In genomic region chr8:64740547-64741211, GRCm38 (mm10) we compare ENCODE assay signal across 29 mouse cellular contexts. TPM values are rescaled to one million over a fixed set of nuclear protein-coding genes. Genes with fewer than 3 reads are reported as not detected.
DNase-seq lines count a peak whose midpoint lies in the region; ATAC-seq lines count a peak whose summit lies in the region.
"Had no signal": no experiment of that assay in that cellular context is flagged by ENCODE, and none has a peak within 500 bp of the region (broad histone marks: within the 10 kb centered on the region; RNA-seq: fewer than 3 reads in every experiment).

No protein-coding gene starts in this region.

- H3K4me2 ChIP-seq in heart, embryonic 16.5 days (ENCODE audit: low read depth, low read length) = peak overlapping the region; percentile 15; the same call in 1 of the 2 replicates
- H3K4me2 ChIP-seq in liver, embryonic 13.5 days = peak overlapping the region; percentile 46
- H3K4me2 ChIP-seq: hindbrain, embryonic 14.5 days; midbrain, embryonic 13.5 days; neural tube, embryonic 13.5 days had no signal

- peak overlapping the region; percentile 38 for H3K4me3 ChIP-seq in erythroblast, embryonic 14.5 days (replicated peaks)
- no peak overlapping the region for H3K4me3 ChIP-seq in heart, embryonic 16.5 days (ENCODE audit: low read length)
- no peak overlapping the region for H3K4me3 ChIP-seq in heart, embryonic 10.5 days
- no peak overlapping the region for H3K4me3 ChIP-seq in liver, embryonic 13.5 days (replicated peaks)
- H3K4me3 ChIP-seq: megakaryocyte, embryonic 14.5 days; midbrain, embryonic 13.5 days; neural tube, embryonic 13.5 days had no signal

- no peaks in the 10 kb centered on the region; the same call in 1 of the 2 replicates for H3K36me3 ChIP-seq in erythroblast, embryonic 14.5 days (ENCODE audit: control insufficient read depth)
- no peaks in the 10 kb centered on the region for H3K36me3 ChIP-seq in heart, embryonic 16.5 days (ENCODE audit: control insufficient read depth, insufficient read depth)
- no peaks in the 10 kb centered on the region for H3K36me3 ChIP-seq in heart, embryonic 10.5 days
- no peaks in the 10 kb centered on the region for H3K36me3 ChIP-seq in liver, embryonic 13.5 days

- no peak for DNase-seq in heart, embryonic 10.5 days (ENCODE audit: low spot score)
- DNase-seq in liver, embryonic 13.5 days = peak; percentile 6
- DNase-seq in cerebellum, adult 18-20 months = no peak
- DNase-seq: adrenal gland, postnatal 10 days; cerebellum, adult 11-12 months; cerebellum, postnatal 10 days; gastrocnemius, postnatal 14 days; heart, adult 18-20 months; kidney, adult 9 months; kidney, postnatal 14 days; layer of hippocampus, adult 9-11 months; lung, postnatal 36 days; right cerebral cortex, postnatal 4 days; thymus, adult 2 months; thymus, postnatal 36 days had no signal

- no peak overlapping the region for H3K9ac ChIP-seq in heart, embryonic 16.5 days (ENCODE audit: low read length)
- peak overlapping the region; percentile 52 for H3K9ac ChIP-seq in liver, embryonic 13.5 days
- H3K9ac ChIP-seq: hindbrain, embryonic 14.5 days; midbrain, embryonic 13.5 days; neural tube, embryonic 13.5 days had no signal

- no peak for ATAC-seq in erythroblast, adult 5-6 weeks (replicated peaks; ENCODE audit: low FRiP score, poor library complexity, severe bottlenecking)
- ATAC-seq in heart, embryonic 16.5 days (replicated peaks; ENCODE audit: extremely low read depth, insufficient read depth, low FRiP score) = no peak
- peak; percentile 75 for ATAC-seq in liver, embryonic 13.5 days (ENCODE audit: low read depth)
- peak; percentile 77 for ATAC-seq in megakaryocyte-erythroid progenitor cell, adult 5-6 weeks (replicated peaks; ENCODE audit: low FRiP score, low TSS enrichment, poor library complexity, severe bottlenecking)
- no peak for ATAC-seq in granulocyte monocyte progenitor cell, adult 5-6 weeks (replicated peaks; ENCODE audit: poor library complexity, severe bottlenecking)
- ATAC-seq: forebrain, embryonic 16.5 days; intestine, postnatal 0 days; midbrain, embryonic 13.5 days had no signal

- no peaks in the 10 kb centered on the region for H3K27me3 ChIP-seq in erythroblast, embryonic 14.5 days (ENCODE audit: control insufficient read depth)
- no peaks in the 10 kb centered on the region for H3K27me3 ChIP-seq in heart, embryonic 16.5 days (ENCODE audit: control insufficient read depth, insufficient read depth, low read length)
- H3K27me3 ChIP-seq in heart, embryonic 10.5 days (ENCODE audit: insufficient read depth, poor library complexity, severe bottlenecking) = no peaks in the 10 kb centered on the region
- no peaks in the 10 kb centered on the region for H3K27me3 ChIP-seq in liver, embryonic 13.5 days
- H3K27me3 ChIP-seq: CH12.LX; megakaryocyte, embryonic 14.5 days; midbrain, embryonic 13.5 days; neural tube, embryonic 13.5 days had no signal

- WGBS in heart, embryonic 16.5 days = 57% methylated on average over 13 of the region's 13 CpGs
- WGBS in heart, embryonic 10.5 days = 74% methylated on average over 13 of the region's 13 CpGs
- WGBS in liver, embryonic 13.5 days (ENCODE audit: insufficient replicate concordance) = 39% methylated on average over 13 of the region's 13 CpGs

- H3K4me1 ChIP-seq in erythroblast, embryonic 14.5 days (ENCODE audit: control insufficient read depth) = peaks cover 14% of the 10 kb centered on the region
- H3K4me1 ChIP-seq in heart, embryonic 16.5 days (ENCODE audit: control insufficient read depth, insufficient read depth, low read length) = 0 out of 2 replicates have a peak, but pooled peaks cover 6% of the 10 kb centered on the region
- H3K4me1 ChIP-seq in heart, embryonic 10.5 days = no peaks in the 10 kb centered on the region
- H3K4me1 ChIP-seq in liver, embryonic 13.5 days (replicated peaks) = peaks cover 11% of the 10 kb centered on the region
- H3K4me1 ChIP-seq: midbrain, embryonic 13.5 days; neural tube, embryonic 13.5 days had no signal

- H3K27ac ChIP-seq in heart, embryonic 16.5 days (ENCODE audit: low read length) = no peak overlapping the region
- no peak overlapping the region for H3K27ac ChIP-seq in heart, embryonic 10.5 days
- H3K27ac ChIP-seq in liver, embryonic 13.5 days = peak overlapping the region; percentile 78
- H3K27ac ChIP-seq: hindbrain, embryonic 14.5 days; midbrain, embryonic 13.5 days; neural tube, embryonic 13.5 days; stomach, postnatal 0 days had no signal

- no peaks in the 10 kb centered on the region for H3K9me3 ChIP-seq in erythroblast, embryonic 14.5 days (ENCODE audit: control insufficient read depth, low read length)
- H3K9me3 ChIP-seq in heart, embryonic 16.5 days (replicated peaks; ENCODE audit: control insufficient read depth, low read length) = no peaks in the 10 kb centered on the region
- no peaks in the 10 kb centered on the region for H3K9me3 ChIP-seq in heart, embryonic 10.5 days
- no peaks in the 10 kb centered on the region for H3K9me3 ChIP-seq in liver, embryonic 13.5 days (replicated peaks)
- H3K9me3 ChIP-seq: megakaryocyte, embryonic 14.5 days; midbrain, embryonic 13.5 days; neural tube, embryonic 13.5 days had no signal

RNA-seq across cellular contexts. Expression of gene Msmo1, which starts 7.1 kb away (rescaled TPM):
- 0.06 and 0.11 TPM in 2 replicates for polyA plus RNA-seq in erythroblast, embryonic 14.5 days (2012)
- total RNA-seq in erythroblast, adult 5-6 weeks (2015; ENCODE audit: low replicate concordance) = 15.8 and 21.9 TPM in 2 replicates
- 12.1 and 18.7 TPM in 2 replicates for total RNA-seq in erythroblast, adult 5-6 weeks (2017; ENCODE audit: low replicate concordance)
- polyA plus RNA-seq in heart, embryonic 16.5 days (2015; fragmentation: Nextera tagmentation; extraction: Ambion mirVana) = 31.8 and 37.0 TPM in 2 replicates
- polyA plus RNA-seq in heart, embryonic 10.5 days (2016; fragmentation: Nextera tagmentation; extraction: Ambion mirVana) = 105 and 111 TPM in 2 replicates
- polyA plus RNA-seq in liver, embryonic 13.5 days (2015; fragmentation: Nextera tagmentation; extraction: Ambion mirVana) = 114 and 138 TPM in 2 replicates
- 11.6 and 16.3 TPM in 2 replicates for total RNA-seq in megakaryocyte-erythroid progenitor cell, adult 5-6 weeks (2014; fragmentation: Nextera tagmentation)
- total RNA-seq in megakaryocyte-erythroid progenitor cell, adult 5-6 weeks (2017) = 48.3 and 69.4 TPM in 2 replicates
- total RNA-seq in granulocyte monocyte progenitor cell, adult 5-6 weeks (2014; fragmentation: Nextera tagmentation) = 14.6 and 18.3 TPM in 2 replicates
- 35.1 and 50.0 TPM in 2 replicates for total RNA-seq in granulocyte monocyte progenitor cell, adult 5-6 weeks (2017)

RNA-seq across cellular contexts. Expression of gene Cpe, which starts 47.8 kb away (rescaled TPM):
- polyA plus RNA-seq in erythroblast, embryonic 14.5 days (2012) = not detected in 2 replicates
- not detected in 2 replicates for total RNA-seq in erythroblast, adult 5-6 weeks (2015; ENCODE audit: low replicate concordance)
- total RNA-seq in erythroblast, adult 5-6 weeks (2017; ENCODE audit: low replicate concordance) = not detected in 2 replicates
- polyA plus RNA-seq in heart, embryonic 16.5 days (2015; fragmentation: Nextera tagmentation; extraction: Ambion mirVana) = 254 and 274 TPM in 2 replicates
- polyA plus RNA-seq in heart, embryonic 10.5 days (2016; fragmentation: Nextera tagmentation; extraction: Ambion mirVana) = 67.0 and 69.2 TPM in 2 replicates
- 4.9 and 5.0 TPM in 2 replicates for polyA plus RNA-seq in liver, embryonic 13.5 days (2015; fragmentation: Nextera tagmentation; extraction: Ambion mirVana)
- total RNA-seq in megakaryocyte-erythroid progenitor cell, adult 5-6 weeks (2014; fragmentation: Nextera tagmentation) = not detected in 2 replicates
- total RNA-seq in megakaryocyte-erythroid progenitor cell, adult 5-6 weeks (2017) = not detected in 2 replicates
- not detected in 2 replicates for total RNA-seq in granulocyte monocyte progenitor cell, adult 5-6 weeks (2014; fragmentation: Nextera tagmentation)
- not detected in 2 replicates for total RNA-seq in granulocyte monocyte progenitor cell, adult 5-6 weeks (2017)
- total RNA-seq: hematopoietic stem cell, adult 5-6 weeks had no signal

Comparison
In these comparisons a context has a peak if more than half of its experiments do, and no peak if none do; other contexts are left out.
1. ATAC-seq: peak in liver, embryonic 13.5 days (single experiment) and megakaryocyte-erythroid progenitor cell, adult 5-6 weeks (single experiment); none in erythroblast, adult 5-6 weeks (single experiment), heart, embryonic 16.5 days (single experiment) and granulocyte monocyte progenitor cell, adult 5-6 weeks (single experiment).
2. RNA of gene Msmo1, which starts 7.1 kb away (polyA plus RNA-seq): 114 to 138 TPM in liver, embryonic 13.5 days, 105 to 111 TPM in heart, embryonic 10.5 days and 31.8 to 37.0 TPM in heart, embryonic 16.5 days; 0.06 to 0.11 TPM in erythroblast, embryonic 14.5 days; every median in the first group is over 10 times any median in the second.
3. RNA of gene Cpe, which starts 47.8 kb away (polyA plus RNA-seq): 254 to 274 TPM in heart, embryonic 16.5 days and 67.0 to 69.2 TPM in heart, embryonic 10.5 days; 4.9 to 5.0 TPM in liver, embryonic 13.5 days and not detected in erythroblast, embryonic 14.5 days; every median in the first group is over 10 times any median in the second.